Mouse (Mus musculus): ENCODE results near the gene Tas1r1. TPM values are rescaled to one million over a fixed set of nuclear protein-coding genes. Genes with fewer than 3 reads are reported as not detected.

The Tas1r1 gene
- polyA plus RNA-seq, 1 experiment from 2014 or later: 0.07 TPM

GRCm38 (mm10) chr4:152009076-152010051 lies 29.0 kb downstream of the Tas1r1 start:
- Histone ChIP-seq H3K4me3 (ENCODE audit: low read depth, low read length) (peak overlapping the region; percentile 87), H3K27ac (ENCODE audit: low read depth) (peak overlapping the region; percentile 96), H3K9ac (replicated peaks) (peak overlapping the region; percentile 83), H3K4me2 (ENCODE audit: low read depth, low read length) (peak overlapping the region; percentile 95), H3K36me3 (replicated peaks; ENCODE audit: insufficient read depth, low read length) (peaks cover 12% of the 10 kb centered on the region; the same call in 1 of the 2 replicates), H3K9me3 (ENCODE audit: low read length) (no peaks in the 10 kb centered on the region), H3K27me3 (ENCODE audit: insufficient read depth, low read length) (peaks cover 3% of the 10 kb centered on the region; the same call in 1 of the 2 replicates), H3K4me1 (ENCODE audit: insufficient read depth) (peaks cover 37% of the 10 kb centered on the region)
- ATAC-seq (peak; percentile 51), DNase-seq (peak; percentile 64)
- 3% methylated on average over 106 of the region's 115 CpGs for whole genome bisulfite sequencing (ENCODE audit: insufficient replicate concordance)
- TF ChIP-seq EP300 (IDR thresholded peaks at IDR 0.05; ENCODE audit: low read depth) (no peak), CTCF (IDR thresholded peaks at IDR 0.05; ENCODE audit: low read depth) (no peak)

DNA sequence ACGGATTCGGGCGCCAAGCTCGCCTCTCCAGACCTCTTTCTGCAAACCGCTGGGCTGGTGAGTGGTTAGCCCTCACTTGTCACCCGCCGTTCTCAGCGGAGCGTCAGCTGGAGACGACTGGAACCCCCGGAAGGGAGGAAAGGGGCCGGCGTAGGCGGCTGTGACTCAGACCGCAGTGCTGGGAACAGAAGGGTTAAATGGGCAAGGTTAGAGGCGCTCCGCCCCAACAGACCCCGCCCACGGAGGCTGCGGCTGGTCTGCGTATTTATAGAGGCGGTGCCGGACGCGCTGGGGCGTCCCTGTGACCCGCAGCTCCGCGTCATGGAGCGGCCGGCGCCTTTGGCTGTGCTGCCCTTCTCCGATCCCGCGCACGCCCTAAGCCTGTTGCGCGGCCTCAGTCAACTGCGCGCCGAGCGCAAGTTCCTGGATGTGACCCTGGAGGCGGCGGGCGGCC lies 29.7 kb downstream of the Tas1r1 start, which contains the start of gene Klhl21:
TSS of gene Klhl21 (plus strand) at position 182 of the 454 bp plus-strand sequence.
- WGBS (ENCODE audit: insufficient replicate concordance): under 1% methylated on average over 44 of the region's 45 CpGs
- H3K9ac ChIP-seq (replicated peaks): peak within 1 kb of the TSS; percentile 83
- peaks cover 37% of the 10 kb centered on the region for H3K4me1 ChIP-seq (ENCODE audit: insufficient read depth)
- peak within 1 kb of the TSS; percentile 95 for H3K4me2 ChIP-seq (ENCODE audit: low read depth, low read length)
- ATAC-seq: peak; percentile 80
- peaks cover 3% of the 10 kb centered on the region; the same call in 1 of the 2 replicates for H3K27me3 ChIP-seq (ENCODE audit: insufficient read depth, low read length)
- peaks cover 7% of the 10 kb centered on the region; the same call in 1 of the 2 replicates for H3K36me3 ChIP-seq (replicated peaks; ENCODE audit: insufficient read depth, low read length)
- DNase-seq: peak; percentile 95
- peak within 1 kb of the TSS; percentile 87 for H3K4me3 ChIP-seq (ENCODE audit: low read depth, low read length)
- peak within 1 kb of the TSS; percentile 96 for H3K27ac ChIP-seq (ENCODE audit: low read depth)
- no peaks in the 10 kb centered on the region for H3K9me3 ChIP-seq (ENCODE audit: low read length)
- TF ChIP-seq EP300 (IDR thresholded peaks at IDR 0.05; ENCODE audit: low read depth) (no peak), CTCF (IDR thresholded peaks at IDR 0.05; ENCODE audit: low read depth) (no peak)

DNA sequence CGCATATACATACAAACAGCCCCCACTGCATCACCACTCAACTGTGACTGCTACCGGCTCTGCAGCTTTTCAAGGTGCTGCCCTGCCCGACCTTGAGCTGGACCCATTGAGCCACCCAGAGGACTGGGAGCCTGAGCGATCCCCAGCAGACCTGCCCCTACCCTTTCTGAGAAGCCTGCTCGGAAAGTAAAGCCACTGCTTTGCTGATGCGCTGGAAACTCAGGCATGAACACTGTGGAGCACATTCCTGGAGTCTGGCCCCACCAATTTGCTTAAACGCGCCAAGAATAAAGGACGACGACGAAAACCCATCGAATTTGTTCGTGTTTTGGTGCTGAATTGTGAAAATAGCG lies 30.2 kb downstream of the Tas1r1 start:
- no peak for DNase-seq
- H3K27ac ChIP-seq (ENCODE audit: low read depth): peak overlapping the region; percentile 96; the same call in 1 of the 2 replicates
- WGBS (ENCODE audit: insufficient replicate concordance): 1% methylated on average over 14 of the region's 14 CpGs

GRCm38 (mm10) chr4:152007481-152008147 lies 30.8 kb downstream of the Tas1r1 start:
- H3K9ac ChIP-seq (replicated peaks): peak overlapping the region; percentile 83; the same call in 1 of the 2 replicates
- TF ChIP-seq EP300 (IDR thresholded peaks at IDR 0.05; ENCODE audit: low read depth) (no peak), CTCF (IDR thresholded peaks at IDR 0.05; ENCODE audit: low read depth) (no peak)
- ATAC-seq (no peak), DNase-seq (no peak)
- peak overlapping the region; percentile 87 for H3K4me3 ChIP-seq (ENCODE audit: low read depth, low read length)
- H3K4me2 ChIP-seq (ENCODE audit: low read depth, low read length): peak overlapping the region; percentile 95
- H3K27ac ChIP-seq (ENCODE audit: low read depth): peak overlapping the region; percentile 96; the same call in 1 of the 2 replicates
- no peaks in the 10 kb centered on the region for H3K9me3 ChIP-seq (ENCODE audit: low read length)
- H3K4me1 ChIP-seq (ENCODE audit: insufficient read depth): peaks cover 37% of the 10 kb centered on the region
- H3K36me3 ChIP-seq (replicated peaks; ENCODE audit: insufficient read depth, low read length): peaks cover 4% of the 10 kb centered on the region; the same call in 1 of the 2 replicates
- 36% methylated on average over 8 of the region's 8 CpGs for WGBS (ENCODE audit: insufficient replicate concordance)
- H3K27me3 ChIP-seq (ENCODE audit: insufficient read depth, low read length): peaks cover 3% of the 10 kb centered on the region; the same call in 1 of the 2 replicates

More for the DNA sequence above, 30.2 kb downstream of the Tas1r1 start:
- H3K36me3 ChIP-seq (replicated peaks; ENCODE audit: insufficient read depth, low read length): peaks cover 7% of the 10 kb centered on the region; the same call in 1 of the 2 replicates
- peak overlapping the region; percentile 87 for H3K4me3 ChIP-seq (ENCODE audit: low read depth, low read length)
- H3K9me3 ChIP-seq (ENCODE audit: low read length): no peaks in the 10 kb centered on the region
- peak overlapping the region; percentile 95 for H3K4me2 ChIP-seq (ENCODE audit: low read depth, low read length)
- no peak for ATAC-seq
- peak overlapping the region; percentile 83 for H3K9ac ChIP-seq (replicated peaks)
- no peak for TF ChIP-seq EP300 (IDR thresholded peaks at IDR 0.05; ENCODE audit: low read depth)
- TF ChIP-seq CTCF (IDR thresholded peaks at IDR 0.05; ENCODE audit: low read depth): no peak
- peaks cover 3% of the 10 kb centered on the region; the same call in 1 of the 2 replicates for H3K27me3 ChIP-seq (ENCODE audit: insufficient read depth, low read length)
- H3K4me1 ChIP-seq (ENCODE audit: insufficient read depth): peaks cover 37% of the 10 kb centered on the region

DNA sequence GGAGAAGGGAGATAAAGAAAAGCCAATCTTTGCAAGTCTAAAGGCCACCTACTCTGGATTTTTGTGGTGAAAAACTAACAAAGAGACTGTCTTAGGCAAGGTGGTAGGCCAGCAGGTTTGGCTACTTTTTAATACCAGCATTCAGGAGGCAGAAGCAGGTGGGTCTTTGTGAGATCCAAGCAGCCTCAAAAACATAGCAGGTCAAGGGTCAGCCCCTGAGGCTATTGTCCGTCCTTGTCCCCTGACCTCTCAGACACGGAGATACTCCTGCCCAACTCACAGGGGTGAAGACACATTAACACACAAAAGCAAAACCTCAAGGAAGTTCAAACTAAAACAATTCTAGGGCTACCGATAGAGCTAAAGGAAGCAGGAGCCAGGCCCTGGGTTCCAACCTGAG lies 31.6 kb downstream of the Tas1r1 start:
- ATAC-seq: no peak
- no peak overlapping the region for H3K4me3 ChIP-seq (ENCODE audit: low read depth, low read length)
- H3K36me3 ChIP-seq (replicated peaks; ENCODE audit: insufficient read depth, low read length): no peaks in the 10 kb centered on the region
- H3K4me1 ChIP-seq (ENCODE audit: insufficient read depth): peaks cover 33% of the 10 kb centered on the region
- no peaks in the 10 kb centered on the region for H3K9me3 ChIP-seq (ENCODE audit: low read length)
- no peak overlapping the region for H3K4me2 ChIP-seq (ENCODE audit: low read depth, low read length)
- 62% methylated on average over 3 of the region's 3 CpGs for WGBS (ENCODE audit: insufficient replicate concordance)
- no peak for TF ChIP-seq EP300 (IDR thresholded peaks at IDR 0.05; ENCODE audit: low read depth)
- no peak for TF ChIP-seq CTCF (IDR thresholded peaks at IDR 0.05; ENCODE audit: low read depth)
- no peak overlapping the region for H3K9ac ChIP-seq (replicated peaks)
- no peak for DNase-seq
- peaks cover 3% of the 10 kb centered on the region; the same call in 1 of the 2 replicates for H3K27me3 ChIP-seq (ENCODE audit: insufficient read depth, low read length)
- H3K27ac ChIP-seq (ENCODE audit: low read depth): no peak overlapping the region

Data from liver, postnatal 0 days (tissue).